Mouse (Mus musculus) thymus, postnatal 10 days (tissue): Measurements from ENCODE around the gene Rab6b.
A peak's percentile ranks its signal among the peaks of the same experiment; 100 is the strongest.

Experiments
- DNase-seq, 2 experiments: peaks; one replicate each; pipeline ENCODE4 v3.0.0; 2021; ENCODE audit warnings: low spot score in 2 of 2

Rab6b gene

DNA sequence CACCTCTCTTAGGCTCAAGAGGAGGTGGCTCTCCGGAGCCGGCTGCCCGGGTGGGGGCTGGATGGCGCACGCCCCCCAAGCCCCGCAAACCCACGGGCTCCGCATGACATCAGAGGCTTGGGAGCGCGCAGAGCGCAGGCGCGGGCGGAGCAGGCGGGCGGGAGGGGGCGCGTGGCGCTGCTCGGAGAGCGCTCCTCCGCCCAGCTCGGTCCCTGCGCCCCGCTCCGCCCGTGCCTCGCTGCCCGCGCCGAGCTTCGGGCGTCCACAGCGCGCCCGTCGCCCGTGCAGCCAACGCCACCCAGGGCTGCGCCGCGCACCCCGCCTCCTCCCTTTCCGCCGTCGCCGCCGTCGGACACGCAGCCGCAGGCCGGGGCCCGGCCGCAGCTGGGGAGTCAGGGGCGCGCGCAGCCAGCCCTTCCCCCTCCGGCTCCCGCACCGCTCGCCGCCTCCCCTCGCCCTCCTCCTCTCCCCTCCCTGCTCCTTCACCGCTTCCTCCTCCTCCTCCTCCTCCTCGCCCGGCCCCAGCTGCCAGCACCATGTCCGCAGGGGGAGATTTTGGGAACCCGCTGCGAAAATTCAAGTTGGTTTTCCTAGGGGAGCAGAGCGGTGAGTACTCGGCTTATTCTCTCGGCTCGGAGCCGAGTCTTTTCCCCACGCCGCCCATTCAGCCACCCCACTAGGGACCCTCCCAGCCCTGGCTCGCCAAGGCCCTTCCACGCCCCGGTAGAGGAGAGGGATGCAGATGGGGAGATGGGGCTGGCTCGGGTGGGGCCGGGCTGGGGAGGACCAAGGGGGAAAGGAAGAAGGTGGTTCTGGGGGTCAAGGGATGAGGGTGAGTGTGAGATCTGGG, at the start of gene Rab6b:
Rab6b (plus strand) TSS at position 167 of the 850 bp plus-strand sequence.
- peak in 1 of 2 experiments; percentile 16 for DNase-seq

GRCm38 (mm10) chr9:103063591-103063990, 48.0 kb upstream of the Rab6b start:
- no peak for DNase-seq

DNA sequence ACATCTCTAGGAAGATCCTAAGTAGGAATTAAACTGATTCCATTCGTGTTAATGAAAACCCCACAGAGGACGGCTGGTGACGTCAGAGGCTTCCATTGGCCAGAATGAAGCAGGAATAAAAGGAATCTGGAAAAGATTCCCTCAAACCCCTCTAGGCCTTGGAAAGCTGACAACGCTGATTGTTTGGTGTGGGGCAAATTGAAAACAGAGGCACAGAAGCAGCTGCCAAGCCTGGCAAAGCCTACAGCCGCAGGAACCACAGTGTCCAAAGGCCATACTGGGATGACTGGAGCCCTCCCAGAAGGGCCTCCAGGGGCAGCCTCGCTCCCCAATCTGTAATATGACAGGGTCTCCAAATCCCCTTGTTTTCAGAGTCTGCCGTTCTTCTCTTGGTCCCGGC, 44.7 kb upstream of the Rab6b start:
- DNase-seq = no peak

GRCm38 (mm10) chr9:103067651-103068050, 43.9 kb upstream of the Rab6b start:
- no peak for DNase-seq

DNA sequence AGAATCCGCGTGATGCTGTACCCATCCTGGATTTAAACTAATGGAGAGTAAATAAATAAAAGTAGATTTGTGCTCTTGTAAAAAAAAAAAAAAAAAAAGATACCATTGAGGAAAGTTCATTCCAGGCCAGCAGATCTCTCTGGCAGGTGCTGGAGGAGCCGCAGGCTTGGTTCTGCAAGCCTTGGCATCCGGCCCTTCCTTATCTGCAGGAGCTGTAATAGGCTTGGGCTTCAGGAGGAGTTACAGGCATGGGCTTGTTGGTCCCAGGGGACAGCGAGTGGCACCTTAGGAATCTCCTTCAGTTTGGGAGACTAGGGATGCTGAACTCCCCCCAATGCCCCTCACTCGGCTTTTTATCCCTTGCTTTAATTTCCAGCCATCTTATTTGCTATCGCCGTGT, 42.8 kb upstream of the Rab6b start:
- DNase-seq = no peak

GRCm38 (mm10) chr9:103071541-103072203, 39.9 kb upstream of the Rab6b start:
- DNase-seq = no peak

DNA sequence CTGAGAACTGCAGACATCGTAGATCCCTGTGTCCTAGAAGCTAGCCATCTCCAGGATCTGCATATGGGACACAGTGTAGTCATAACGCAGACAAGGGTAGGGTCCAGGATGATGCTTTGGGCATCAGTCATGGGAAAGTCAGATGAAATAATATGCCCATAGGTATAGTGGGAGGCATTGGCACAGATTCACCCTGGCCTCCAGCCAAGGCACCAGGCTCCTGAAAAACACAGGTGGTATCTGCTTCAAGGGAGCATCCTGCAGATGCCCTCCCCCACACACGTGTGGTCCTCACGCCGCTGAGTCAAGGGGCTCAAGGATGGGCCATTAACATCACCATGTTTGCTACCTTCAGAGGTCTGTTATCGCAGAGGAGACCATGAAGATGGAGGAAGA, 39.4 kb upstream of the Rab6b start:
- no peak for DNase-seq

DNA sequence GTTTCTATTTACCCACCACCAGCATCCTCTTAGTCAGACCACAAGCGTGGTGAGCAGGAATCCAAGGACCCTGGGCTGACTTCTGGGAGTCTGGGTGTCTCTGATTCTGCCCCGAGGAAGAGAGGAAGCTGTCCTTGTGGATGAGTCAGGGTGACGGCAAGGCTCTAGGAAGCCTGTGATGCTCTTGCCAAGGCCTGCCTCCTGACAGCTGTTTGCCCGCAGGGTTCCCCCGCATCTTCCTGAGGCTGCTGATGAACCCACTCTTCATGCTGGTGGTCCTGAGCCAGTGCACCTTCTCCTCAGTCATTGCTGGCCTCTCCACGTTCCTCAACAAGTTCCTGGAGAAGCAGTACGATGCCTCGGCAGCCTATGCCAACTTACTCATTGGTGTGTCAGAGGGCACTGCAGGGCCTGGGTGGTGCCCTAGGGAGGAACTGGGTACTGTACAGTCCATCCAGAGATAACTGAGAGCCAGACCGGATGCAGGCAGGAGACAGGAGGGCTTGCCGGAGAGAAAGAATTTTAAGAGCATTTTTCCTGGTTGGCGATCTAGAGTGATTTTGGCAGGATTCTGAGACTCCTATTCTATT, 38.6 kb upstream of the Rab6b start:
- no peak for DNase-seq

GRCm38 (mm10) chr9:103076836-103077531, 34.6 kb upstream of the Rab6b start:
- no peak for DNase-seq

DNA sequence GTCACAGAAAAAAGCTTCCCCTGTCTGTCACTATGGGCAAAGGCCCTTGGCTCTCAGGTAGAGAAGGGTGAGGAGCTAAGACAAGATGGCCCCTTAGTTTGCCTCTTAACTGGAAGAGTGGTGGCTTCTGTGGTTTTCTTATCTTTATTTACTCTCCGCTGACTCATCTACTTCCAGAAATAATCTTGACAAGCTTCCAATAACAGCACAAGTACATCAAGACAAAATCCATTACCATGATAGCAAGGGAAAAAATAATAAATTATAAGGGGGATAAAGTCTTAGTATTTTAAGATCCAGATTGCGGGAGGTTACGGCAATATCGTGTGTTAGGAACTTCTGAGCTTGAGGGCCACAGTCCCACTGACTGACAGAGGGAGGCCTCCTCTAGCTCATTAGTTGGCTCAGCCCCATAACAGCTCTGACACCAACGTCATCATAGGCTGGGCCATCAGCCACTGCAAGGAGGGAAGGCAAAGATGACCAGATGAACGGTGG, 33.3 kb upstream of the Rab6b start:
- no peak for DNase-seq

DNA sequence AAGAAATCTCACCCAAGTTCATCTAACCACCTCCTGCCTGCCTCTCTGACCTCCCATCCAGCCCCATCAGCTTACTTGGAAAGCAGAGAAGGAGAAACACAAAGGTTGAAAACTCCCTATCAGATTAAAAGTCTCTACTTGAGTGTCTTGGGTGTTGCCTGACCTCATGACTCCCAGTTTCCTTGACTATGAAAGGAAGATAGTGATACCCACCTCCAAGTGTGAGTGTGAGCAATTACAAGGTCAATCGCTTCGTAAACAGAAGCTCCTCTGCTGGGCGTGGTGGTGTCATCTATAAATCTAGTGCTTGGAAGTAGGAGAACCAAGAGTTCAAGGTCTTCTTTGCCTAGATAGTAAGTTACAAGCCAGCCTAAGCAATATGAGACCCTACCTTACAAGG, 31.4 kb upstream of the Rab6b start:
- DNase-seq = no peak

- DNase-seq = no peak
Observed at GRCm38 (mm10) chr9:103082246-103082975, 29.2 kb upstream of the Rab6b start.

DNA sequence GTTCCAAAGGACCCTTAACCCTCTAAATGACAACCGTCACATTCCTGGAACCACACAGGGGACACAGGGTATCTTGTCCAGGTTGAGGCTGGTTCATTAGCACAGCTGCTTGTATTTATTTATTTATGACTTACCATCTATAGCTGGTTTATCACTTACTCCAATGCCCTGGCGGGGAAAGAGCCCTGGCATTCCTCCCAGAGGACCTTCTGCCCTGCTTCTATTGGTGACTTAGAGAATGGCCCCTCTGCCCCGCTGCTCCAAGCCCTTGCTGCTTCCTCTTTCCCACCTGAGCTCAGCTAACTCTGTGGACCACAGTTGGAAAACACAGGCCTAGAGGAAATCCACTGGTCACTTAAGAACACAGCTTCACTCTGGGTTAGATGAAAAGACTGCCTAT, 28.2 kb upstream of the Rab6b start:
- no peak for DNase-seq

GRCm38 (mm10) chr9:103086736-103087135, 24.9 kb upstream of the Rab6b start:
- no peak for DNase-seq

GRCm38 (mm10) chr9:103087301-103087700, 24.3 kb upstream of the Rab6b start:
- DNase-seq = no peak

GRCm38 (mm10) chr9:103088661-103089060, 22.9 kb upstream of the Rab6b start:
- DNase-seq = no peak

DNA sequence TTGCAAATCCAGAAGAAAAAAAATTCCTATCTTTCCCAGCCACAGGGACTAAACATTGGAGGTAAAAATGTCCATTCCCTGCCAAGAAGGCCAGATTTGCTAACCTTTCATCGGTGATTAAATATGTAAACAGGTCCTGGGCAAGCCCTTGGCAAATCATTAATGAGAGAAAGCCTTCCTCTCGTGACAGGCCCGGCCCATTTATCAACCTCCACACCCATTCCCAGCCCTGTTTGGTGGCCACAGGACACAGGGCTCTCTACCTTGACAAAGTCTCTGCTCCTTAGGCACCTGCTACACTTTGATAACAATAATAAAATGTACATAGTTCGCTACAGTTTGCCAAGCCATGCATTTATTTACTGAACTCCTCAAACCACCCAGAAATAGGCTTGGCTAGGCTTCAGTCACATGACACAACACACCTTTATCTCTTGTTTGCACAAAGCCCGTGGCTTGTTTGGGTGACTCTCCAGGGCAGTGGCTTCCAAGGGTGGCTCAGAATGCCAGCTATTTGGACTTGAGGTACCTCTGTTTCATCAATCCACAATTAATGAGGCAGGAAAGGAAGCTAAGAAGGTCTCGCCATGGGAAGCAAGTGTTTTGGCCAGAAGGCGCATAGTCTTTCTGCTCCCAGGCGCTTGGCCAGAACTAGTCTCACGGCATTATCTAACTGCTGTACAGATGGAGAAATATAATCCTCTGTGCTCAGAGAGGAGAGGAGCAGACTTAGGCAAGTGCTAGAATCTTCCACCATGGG, 21.3 kb upstream of the Rab6b start:
- DNase-seq = no peak

DNA sequence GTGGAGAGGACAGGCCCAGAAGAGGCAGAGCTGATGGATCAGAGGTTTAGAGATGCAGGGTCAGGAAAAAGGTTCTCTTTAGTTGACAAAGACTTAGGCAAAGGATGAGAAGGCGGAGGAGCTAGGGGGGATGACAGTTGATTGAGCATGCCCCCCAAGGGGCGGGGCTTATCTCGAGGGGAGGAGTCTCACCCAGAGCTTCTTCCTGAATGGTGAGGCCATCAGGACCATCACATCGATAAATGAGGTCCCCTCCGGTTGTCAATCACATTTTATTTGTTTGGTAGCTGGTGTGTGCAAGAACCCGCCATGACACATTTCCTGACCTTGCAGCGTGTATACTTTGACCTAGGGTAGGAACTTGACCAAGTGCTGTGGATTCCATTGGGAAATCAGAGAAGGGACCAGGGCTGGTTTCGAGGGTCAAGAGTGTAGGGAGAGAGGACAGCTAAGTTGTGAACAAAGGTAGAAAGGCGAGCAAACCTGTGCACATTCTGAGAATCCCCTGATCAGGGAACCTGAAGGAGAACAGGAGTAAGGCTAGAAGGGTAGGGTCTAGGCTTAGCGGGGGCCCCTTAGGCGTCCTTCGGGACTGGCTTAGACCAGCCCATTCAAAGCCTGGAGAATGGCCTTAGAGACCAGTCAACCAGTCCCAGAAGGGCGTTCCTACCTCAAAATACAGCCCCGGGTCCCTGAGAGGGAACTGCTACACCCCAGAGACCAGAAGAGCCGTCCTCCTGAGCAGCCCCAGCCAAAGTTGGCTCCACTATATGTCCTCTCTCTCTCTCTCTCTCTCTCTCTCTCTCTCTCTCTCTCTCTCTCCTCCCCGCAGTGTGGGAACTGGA, 20.3 kb upstream of the Rab6b start:
- no peak for DNase-seq

DNA sequence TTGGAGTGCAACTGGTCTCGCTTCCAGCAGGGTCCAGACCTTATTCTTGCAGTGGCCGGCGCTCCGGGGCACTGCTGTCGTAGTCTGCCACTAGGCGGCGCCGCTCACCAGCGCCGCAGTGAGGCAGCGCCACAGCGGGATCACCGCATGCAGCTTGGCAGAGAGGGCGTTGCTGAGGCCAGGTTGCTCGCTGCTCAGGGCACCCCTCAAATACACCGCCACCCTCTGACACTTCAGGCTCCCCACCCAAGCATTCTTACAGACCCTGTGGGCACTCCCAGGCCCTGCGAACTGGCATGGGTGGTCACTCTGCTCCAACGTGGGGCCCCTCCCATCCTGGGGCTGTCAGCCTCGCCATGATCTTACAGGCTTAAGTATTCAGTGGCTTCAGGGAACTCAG, 19.3 kb upstream of the Rab6b start:
- peak in 1 of 2 experiments; percentile 67 for DNase-seq

- no peak for DNase-seq
Observed at GRCm38 (mm10) chr9:103093681-103094080, 17.9 kb upstream of the Rab6b start.
